Mouse (Mus musculus) CH12.LX (cell line): ENCODE data around the gene Mapk8ip1. TPM values are rescaled to one million over a fixed set of nuclear protein-coding genes. Genes with fewer than 3 reads are reported as not detected.

Experiments
- DNase-seq: peaks from one replicate; pipeline ENCODE4 v3.0.0-alpha.2; 2013; ENCODE audit errors: extremely low read depth
- H3K27ac ChIP-seq: 2 replicates; pipeline ENCODE4 v1.5.1; 2012; ENCODE audit warnings: low read depth, mild to moderate bottlenecking, control low read depth, moderate library complexity; ENCODE audit not compliant: insufficient read depth
- H3K27me3 ChIP-seq: replicated peaks from 2 replicates; pipeline ENCODE3; 2012; ENCODE audit warnings: inconsistent platforms
- H3K36me3 ChIP-seq, 2 experiments: replicated peaks in 1 of 2; 2 replicates each; pipeline versions ENCODE3 to v1.6.1; 2012; ENCODE audit warnings: inconsistent platforms in 1 of 2, low read length in 1 of 2, mild to moderate bottlenecking in 1 of 2, mixed read lengths in 1 of 2, moderate library complexity in 1 of 2; ENCODE audit not compliant: control insufficient read depth in 1 of 2, insufficient read depth in 1 of 2
- H3K4me1 ChIP-seq, 2 experiments: 2 replicates each; pipeline ENCODE4 v1.6.1; 2012; ENCODE audit warnings: inconsistent platforms in 1 of 2, moderate library complexity in 1 of 2; ENCODE audit not compliant: insufficient read depth in 2 of 2, control insufficient read depth in 1 of 2
- H3K4me2 ChIP-seq: 2 replicates; pipeline ENCODE4 v1.6.1; 2012; ENCODE audit warnings: low read depth, mild to moderate bottlenecking, control low read depth; ENCODE audit not compliant: poor library complexity, insufficient read depth, severe bottlenecking
- H3K4me3 ChIP-seq, 3 experiments: fragments of 150-350 bp in 1 of 3; sonication (generic) in 1 of 3; replicated peaks in 1 of 3; 2 replicates each; pipeline versions ENCODE3 to v1.5.1; 2011 to 2012; ENCODE audit warnings: low read depth in 2 of 3, low read length in 2 of 3, mild to moderate bottlenecking in 2 of 3, moderate library complexity in 2 of 3, control low read depth in 1 of 3, improper control_type of control experiment in 1 of 3, inconsistent platforms in 1 of 3, mixed read lengths in 1 of 3; ENCODE audit not compliant: poor library complexity in 1 of 3
- H3K79me2 ChIP-seq: replicated peaks from 2 replicates; pipeline ENCODE4 v1.6.1; 2012; ENCODE audit warnings: mild to moderate bottlenecking, moderate library complexity; ENCODE audit not compliant: control insufficient read depth, poor library complexity, insufficient read depth, severe bottlenecking; ENCODE audit errors: extremely low read depth
- H3K9ac ChIP-seq: 2 replicates; pipeline ENCODE4 v1.6.1; 2012; ENCODE audit warnings: low read depth, mild to moderate bottlenecking, control low read depth, moderate library complexity; ENCODE audit not compliant: insufficient read depth
- H3K9me3 ChIP-seq: replicated peaks from 2 replicates; pipeline ENCODE3; 2012; ENCODE audit warnings: low read length, inconsistent platforms, mixed read lengths
- EP300 ChIP-seq: IDR thresholded peaks from 2 replicates; pipeline ENCODE4 v1.6.1; 2011; ENCODE audit warnings: low read length, improper control_type of control experiment
- ETS1 ChIP-seq: conservative IDR thresholded peaks from 2 replicates; pipeline ENCODE4 v1.6.1; 2012; ENCODE audit warnings: low read depth, mild to moderate bottlenecking, inconsistent platforms, low read length, improper control_type of control experiment, moderate library complexity
- GABPA ChIP-seq: IDR thresholded peaks from 2 replicates; pipeline ENCODE4 v1.6.1; 2012; ENCODE audit warnings: low read depth, low read length, improper control_type of control experiment, inconsistent platforms; ENCODE audit not compliant: insufficient replicate concordance
- HCFC1 ChIP-seq: IDR thresholded peaks from 2 replicates; pipeline ENCODE4 v1.6.1; 2012; ENCODE audit warnings: low read depth, mild to moderate bottlenecking, inconsistent platforms, low read length, improper control_type of control experiment
- IRF4 ChIP-seq: IDR thresholded peaks from 2 replicates; pipeline ENCODE4 v1.6.1; 2014; ENCODE audit warnings: low read depth, mild to moderate bottlenecking, inconsistent platforms, low read length, improper control_type of control experiment
- JUN ChIP-seq: IDR thresholded peaks from 2 replicates; pipeline ENCODE4 v1.6.1; 2011; ENCODE audit warnings: low read depth, mild to moderate bottlenecking, low read length, improper control_type of control experiment, moderate library complexity; ENCODE audit not compliant: insufficient read depth
- MYC ChIP-seq: IDR thresholded peaks from 2 replicates; pipeline ENCODE4 v1.6.1; 2011; ENCODE audit warnings: low read depth, mild to moderate bottlenecking, improper control_type of control experiment, low read length
- NELFE ChIP-seq: IDR thresholded peaks from 2 replicates; pipeline ENCODE4 v1.6.1; 2011; ENCODE audit warnings: low read depth, low read length, improper control_type of control experiment
- NRF1 ChIP-seq: IDR thresholded peaks from 2 replicates; pipeline ENCODE4 v1.6.1; 2014; ENCODE audit warnings: low read depth, mild to moderate bottlenecking, inconsistent platforms, low read length, improper control_type of control experiment, moderate library complexity
- RAD21 ChIP-seq: IDR thresholded peaks from 2 replicates; pipeline ENCODE4 v1.6.1; 2011; ENCODE audit warnings: low read depth, mild to moderate bottlenecking, low read length, improper control_type of control experiment, moderate library complexity
- RCOR1 ChIP-seq: conservative IDR thresholded peaks from 2 replicates; pipeline ENCODE4 v1.6.1; 2012; ENCODE audit warnings: low read depth, mild to moderate bottlenecking, inconsistent platforms, low read length, improper control_type of control experiment
- TCF12 ChIP-seq: IDR thresholded peaks from 2 replicates; pipeline ENCODE4 v1.6.1; 2014; ENCODE audit warnings: low read depth, mild to moderate bottlenecking, inconsistent platforms, low read length, improper control_type of control experiment
- UBTF ChIP-seq: IDR thresholded peaks from 2 replicates; pipeline ENCODE4 v1.6.1; 2012; ENCODE audit warnings: low read depth, mild to moderate bottlenecking, inconsistent platforms, low read length, improper control_type of control experiment, moderate library complexity
- USF1 ChIP-seq: IDR thresholded peaks from 2 replicates; pipeline ENCODE4 v1.6.1; 2014; ENCODE audit warnings: low read depth, mild to moderate bottlenecking, inconsistent platforms, low read length, improper control_type of control experiment
- dilution Hi-C: fragments of 300-500 bp; cut with MboI; formaldehyde crosslinking; loops from 2 replicates; pipeline ENCODE4 v1.14.3; 2020; ENCODE audit warnings: low sequenced_read_pairs; ENCODE audit not compliant: extremely low pct_unique_long_range_greater_than_20kb, extremely low pct_ligation_motif_present
- in situ Hi-C: fragments of 300-500 bp; cut with MboI; formaldehyde crosslinking; loops from 3 replicates; pipeline ENCODE4 v1.14.3; 2019; ENCODE audit warnings: low sequenced_read_pairs, low pct_ligation_motif_present, low pct_unique_long_range_greater_than_20kb, mixed read lengths
- polyA plus RNA-seq: library from polyadenylated mRNA; unstranded; fragments of >175 nt; gene quantifications from 2 replicates; pipeline ENCODE4 v1.2.1, GENCODE M21; 2012; ENCODE audit warnings: low read depth; ENCODE audit not compliant: insufficient read length
- total RNA-seq, 2 experiments: library from RNA; depleted of rRNA; stranded (reverse); fragments of 300-350 nt in 1 of 2; fragments of >200 nt in 1 of 2; gene quantifications; 2 replicates each; pipeline ENCODE4 v1.2.3; 2012 to 2014

Gene Mapk8ip1
- total and polyA plus RNA-seq, 3 experiments = 5.4 to 13.0 (median 5.5) TPM

GRCm38 (mm10) chr2:92360893-92361292 is 40.2 kb downstream of the Mapk8ip1 start:
- H3K36me3 ChIP-seq = peaks cover 54 to 86% of the 10 kb centered on the region in 2 experiments
- no peak for DNase-seq
- H3K4me1 ChIP-seq = no peaks in the 10 kb centered on the region
- H3K27me3 ChIP-seq = no peaks in the 10 kb centered on the region
- H3K4me2 ChIP-seq = no peak overlapping the region
- no peak overlapping the region for H3K9ac ChIP-seq
- H3K4me3 ChIP-seq = no peak overlapping the region
- H3K9me3 ChIP-seq = no peaks in the 10 kb centered on the region
- in situ Hi-C loops = no loop called here
- H3K79me2 ChIP-seq = no peaks in the 10 kb centered on the region
- no peak for TF ChIP-seq USF1
- TF ChIP-seq, all 38 proteins: peak for 0
- no peak overlapping the region for H3K27ac ChIP-seq
- dilution Hi-C loops = no loop called here

GRCm38 (mm10) chr2:92360186-92360823 is 40.8 kb downstream of the Mapk8ip1 start:
- no peak overlapping the region for H3K4me2 ChIP-seq
- no peaks in the 10 kb centered on the region for H3K27me3 ChIP-seq
- no peak overlapping the region for H3K27ac ChIP-seq
- dilution Hi-C loops = no loop called here
- in situ Hi-C loops = no loop called here
- no peak overlapping the region for H3K9ac ChIP-seq
- no peaks in the 10 kb centered on the region for H3K9me3 ChIP-seq
- no peak for DNase-seq
- H3K4me1 ChIP-seq = no peaks in the 10 kb centered on the region
- H3K4me3 ChIP-seq = no peak overlapping the region
- no peak for TF ChIP-seq USF1
- TF ChIP-seq UBTF = no peak
- TF ChIP-seq ETS1 = no peak
- TF ChIP-seq TCF12 = no peak
- no peak for TF ChIP-seq HCFC1
- TF ChIP-seq JUN = no peak
- TF ChIP-seq NELFE = no peak
- no peak for TF ChIP-seq IRF4
- TF ChIP-seq RCOR1 = no peak
- TF ChIP-seq NRF1 = no peak
- TF ChIP-seq RAD21 = no peak
- no peak for TF ChIP-seq MYC
- no peak for TF ChIP-seq EP300
- TF ChIP-seq GABPA = no peak
- H3K79me2 ChIP-seq = no peaks in the 10 kb centered on the region
- peaks cover 57 to 86% of the 10 kb centered on the region in 2 experiments for H3K36me3 ChIP-seq
